Mouse (Mus musculus) neural tube, embryonic 13.5 days (tissue): ENCODE measurements around the gene Dnah6. TPM values are rescaled to one million over a fixed set of nuclear protein-coding genes. Genes with fewer than 3 reads are reported as not detected.
A peak's percentile ranks its signal among the peaks of the same experiment; 100 is the strongest.

ENCODE experiments used
- ATAC-seq: fragments of 200-750 bp; cut with Nextera tagmentation; 2 replicates; pipeline ENCODE4 v1.8.0; 2017; ENCODE audit warnings: low read depth, mild to moderate bottlenecking, moderate TSS enrichment, moderate library complexity
- H3K27ac ChIP-seq: fragments of 300-500 bp; sonication (generic); replicated peaks from 2 replicates; pipeline ENCODE4 v1.5.1; 2015; ENCODE audit warnings: moderate library complexity, mild to moderate bottlenecking, inconsistent platforms
- H3K27me3 ChIP-seq: fragments of 300-500 bp; sonication (generic); 2 replicates; pipeline ENCODE4 v1.6.1; 2015; ENCODE audit warnings: mild to moderate bottlenecking, inconsistent platforms
- H3K36me3 ChIP-seq: fragments of 300-500 bp; sonication (generic); 2 replicates; pipeline ENCODE4 v1.6.1; 2015; ENCODE audit warnings: mild to moderate bottlenecking, inconsistent platforms
- H3K4me1 ChIP-seq: fragments of 300-500 bp; sonication (generic); replicated peaks from 2 replicates; pipeline ENCODE4 v1.6.1; 2015; ENCODE audit warnings: inconsistent platforms
- H3K4me2 ChIP-seq: fragments of 300-500 bp; sonication (generic); 2 replicates; pipeline ENCODE4 v1.6.1; 2015; ENCODE audit warnings: inconsistent platforms, mild to moderate bottlenecking, moderate library complexity
- H3K4me3 ChIP-seq: fragments of 300-500 bp; sonication (generic); 2 replicates; pipeline ENCODE4 v1.5.1; 2015; ENCODE audit warnings: mild to moderate bottlenecking, inconsistent platforms
- H3K9ac ChIP-seq: fragments of 300-500 bp; sonication (generic); 2 replicates; pipeline ENCODE4 v1.6.1; 2015; ENCODE audit warnings: moderate library complexity, mild to moderate bottlenecking, inconsistent platforms
- H3K9me3 ChIP-seq: fragments of 300-500 bp; sonication (generic); 2 replicates; pipeline ENCODE4 v1.6.1; 2016; ENCODE audit warnings: inconsistent platforms
- WGBS: fragments of 180-500 bp; shearing (Covaris S2); methylation state at CpG from one replicate; pipeline ENCODE4 v1.1.7; 2015; 5-methylcytosine and 5-hydroxymethylcytosine counted together
- polyA plus RNA-seq: library from polyadenylated mRNA; unstranded; fragments of >200 nt; fragmentation: Nextera tagmentation; extraction: Ambion mirVana; gene quantifications from 2 replicates; pipeline ENCODE4 v1.2.1, GENCODE M21; 2015

Dnah6 gene
- polyA plus RNA-seq, 1 experiment from 2014 or later, result 0.08 TPM

DNA sequence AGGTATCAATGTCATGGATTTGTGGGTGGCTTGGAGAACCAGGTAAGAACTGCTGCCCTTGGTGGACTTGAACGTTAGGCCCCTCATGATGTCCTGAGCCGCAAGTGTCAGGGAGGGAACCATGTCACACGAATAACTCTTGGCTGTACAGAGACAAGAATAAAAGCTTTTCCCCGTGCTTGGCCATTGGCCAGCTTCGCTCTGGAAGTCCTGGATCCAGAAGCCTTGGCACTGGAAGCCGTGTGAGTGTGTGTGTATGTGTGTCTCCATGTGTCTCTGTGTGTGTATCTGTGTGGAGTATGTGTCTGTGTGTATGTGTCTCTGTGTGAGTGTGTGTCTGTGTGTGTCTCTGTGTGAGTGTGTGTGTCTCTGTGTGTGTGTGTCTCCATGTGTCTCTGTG is 209.6 kb downstream of the Dnah6 start:
- Histone ChIP-seq H3K9ac (no peak overlapping the region), H3K4me2 (no peak overlapping the region), H3K27me3 (no peaks in the 10 kb centered on the region), H3K27ac (no peak overlapping the region), H3K4me1 (no peaks in the 10 kb centered on the region), H3K9me3 (no peaks in the 10 kb centered on the region), H3K36me3 (no peaks in the 10 kb centered on the region), H3K4me3 (no peak overlapping the region)
- 76% methylated on average over 6 of the region's 6 CpGs for WGBS
- no peak for ATAC-seq

DNA sequence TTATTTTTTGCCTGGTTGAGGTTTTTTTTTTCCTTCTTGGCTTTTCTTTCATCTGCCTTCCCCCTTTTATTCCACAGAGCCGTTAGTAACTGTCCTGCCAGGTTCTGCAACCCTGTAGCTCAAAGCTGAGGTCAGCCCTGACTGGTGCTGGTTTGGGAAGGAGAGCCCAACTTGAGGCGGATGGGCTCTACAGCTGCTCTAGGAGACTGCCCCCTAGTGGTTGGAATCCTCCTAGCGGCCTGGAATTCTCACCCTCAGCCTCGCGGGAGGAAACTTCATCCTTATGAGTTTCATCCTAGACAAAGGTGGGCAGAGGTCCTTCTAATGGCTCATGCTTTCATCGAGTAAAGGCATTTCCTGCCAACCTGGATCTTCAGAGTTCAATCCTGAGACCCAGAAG is 211.4 kb downstream of the Dnah6 start:
- 38% methylated on average over 6 of the region's 6 CpGs for WGBS
- Histone ChIP-seq H3K4me2 (no peak overlapping the region), H3K4me1 (no peaks in the 10 kb centered on the region), H3K9ac (no peak overlapping the region), H3K36me3 (no peaks in the 10 kb centered on the region), H3K27ac (no peak overlapping the region), H3K4me3 (no peak overlapping the region), H3K9me3 (no peaks in the 10 kb centered on the region), H3K27me3 (no peaks in the 10 kb centered on the region)
- no peak for ATAC-seq

DNA sequence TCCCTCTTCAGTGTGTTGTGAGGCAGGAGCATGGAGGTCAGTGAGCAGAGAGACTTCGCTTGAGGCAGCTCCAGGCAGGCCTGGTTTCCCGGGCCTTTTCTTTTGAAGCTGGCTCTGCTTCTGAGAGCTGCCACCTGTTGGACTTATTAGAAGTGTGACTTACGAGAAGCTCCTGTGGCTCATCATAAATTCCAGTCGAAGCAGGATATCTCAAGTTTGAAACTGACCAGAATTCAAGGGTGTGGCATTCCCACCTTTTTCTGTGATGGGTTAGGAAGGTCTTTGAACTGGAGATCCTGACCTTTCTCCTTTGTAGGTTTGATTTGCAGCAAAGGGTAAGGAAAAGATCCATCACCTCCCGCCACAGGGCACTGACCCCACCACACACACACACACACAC is 217.8 kb downstream of the Dnah6 start:
- H3K27me3 ChIP-seq, result no peaks in the 10 kb centered on the region
- no peak overlapping the region for H3K4me3 ChIP-seq
- 85% methylated on average over 5 of the region's 5 CpGs for whole genome bisulfite sequencing
- no peak overlapping the region for H3K27ac ChIP-seq
- no peaks in the 10 kb centered on the region for H3K9me3 ChIP-seq
- H3K9ac ChIP-seq, result no peak overlapping the region
- no peak overlapping the region for H3K4me2 ChIP-seq
- no peaks in the 10 kb centered on the region for H3K4me1 ChIP-seq
- H3K36me3 ChIP-seq, result no peaks in the 10 kb centered on the region
- no peak for ATAC-seq

DNA sequence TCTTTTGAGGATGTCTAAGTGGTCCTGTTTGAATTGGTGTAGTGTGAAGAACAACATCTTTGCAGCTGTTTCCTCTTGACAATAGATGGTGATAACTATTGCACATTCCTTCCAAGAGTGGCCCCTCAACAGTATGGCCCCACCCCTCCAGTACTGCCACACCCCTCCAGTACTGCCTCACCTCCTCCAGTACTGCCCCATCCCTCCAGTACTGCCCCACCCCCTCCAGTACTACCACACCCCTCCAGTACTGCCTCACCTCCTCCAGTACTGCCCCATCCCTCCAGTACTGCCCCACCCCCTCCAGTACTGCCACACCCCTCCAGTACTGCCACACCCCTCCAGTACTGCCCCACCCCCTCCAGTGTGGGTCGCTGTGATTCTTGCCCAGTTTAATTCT is 219.1 kb downstream of the Dnah6 start:
- Histone ChIP-seq H3K36me3 (no peaks in the 10 kb centered on the region), H3K9ac (no peak overlapping the region), H3K27me3 (no peaks in the 10 kb centered on the region), H3K4me3 (no peak overlapping the region), H3K27ac (no peak overlapping the region), H3K9me3 (no peaks in the 10 kb centered on the region), H3K4me2 (no peak overlapping the region), H3K4me1 (no peaks in the 10 kb centered on the region)
- ATAC-seq, result no peak
- 56% methylated on average over 1 of the region's 1 CpGs for WGBS

DNA sequence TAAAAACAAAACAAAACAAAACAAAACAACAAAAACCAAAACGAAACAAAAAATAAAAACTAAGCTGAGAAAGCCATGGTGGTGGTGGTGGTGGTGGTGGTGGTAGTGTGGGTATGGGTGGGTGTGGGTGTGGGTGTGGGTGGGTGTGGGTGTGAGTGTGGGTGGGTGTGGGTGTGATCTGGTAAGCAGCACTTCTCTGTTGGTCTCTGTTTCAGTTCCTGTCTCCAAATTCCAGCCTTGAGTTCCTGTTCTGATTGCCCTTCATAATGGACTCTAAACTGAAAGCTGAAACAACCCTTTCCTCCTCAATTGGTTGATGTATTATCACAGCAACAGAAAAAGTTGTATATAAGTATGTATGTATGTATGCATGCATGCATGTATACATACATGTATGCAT is 222.6 kb downstream of the Dnah6 start:
- WGBS, result 82% methylated on average over 1 of the region's 1 CpGs
- ATAC-seq, result no peak
- no peaks in the 10 kb centered on the region for H3K4me1 ChIP-seq
- H3K36me3 ChIP-seq, result no peaks in the 10 kb centered on the region
- no peak overlapping the region for H3K27ac ChIP-seq
- no peaks in the 10 kb centered on the region for H3K9me3 ChIP-seq
- no peak overlapping the region for H3K4me2 ChIP-seq
- H3K9ac ChIP-seq, result no peak overlapping the region
- no peaks in the 10 kb centered on the region for H3K27me3 ChIP-seq
- no peak overlapping the region for H3K4me3 ChIP-seq

DNA sequence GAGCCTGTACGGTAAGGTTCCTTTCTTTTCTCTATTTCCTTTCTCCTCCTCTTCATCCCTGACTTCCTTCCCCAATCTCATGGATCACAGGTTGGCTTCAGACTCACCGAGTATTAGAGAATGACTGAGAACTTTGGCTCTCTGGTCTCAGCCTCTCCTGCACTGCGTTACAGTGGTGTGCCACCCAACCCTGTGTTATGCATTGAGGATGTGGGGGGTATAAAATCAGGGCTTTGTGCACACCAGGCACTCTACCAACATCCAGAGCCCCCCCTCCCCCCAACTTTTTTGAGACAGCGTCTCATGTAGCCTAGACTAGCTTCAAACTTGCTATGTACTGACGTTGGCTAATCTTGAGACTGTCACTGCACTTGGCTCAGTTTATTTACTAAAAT is 227.8 kb downstream of the Dnah6 start:
- Histone ChIP-seq H3K9ac (no peak overlapping the region), H3K4me1 (no peaks in the 10 kb centered on the region), H3K27me3 (no peaks in the 10 kb centered on the region), H3K27ac (no peak overlapping the region), H3K9me3 (no peaks in the 10 kb centered on the region), H3K4me2 (no peak overlapping the region), H3K36me3 (no peaks in the 10 kb centered on the region), H3K4me3 (no peak overlapping the region)
- WGBS, result 91% methylated on average over 5 of the region's 5 CpGs
- no peak for ATAC-seq

DNA sequence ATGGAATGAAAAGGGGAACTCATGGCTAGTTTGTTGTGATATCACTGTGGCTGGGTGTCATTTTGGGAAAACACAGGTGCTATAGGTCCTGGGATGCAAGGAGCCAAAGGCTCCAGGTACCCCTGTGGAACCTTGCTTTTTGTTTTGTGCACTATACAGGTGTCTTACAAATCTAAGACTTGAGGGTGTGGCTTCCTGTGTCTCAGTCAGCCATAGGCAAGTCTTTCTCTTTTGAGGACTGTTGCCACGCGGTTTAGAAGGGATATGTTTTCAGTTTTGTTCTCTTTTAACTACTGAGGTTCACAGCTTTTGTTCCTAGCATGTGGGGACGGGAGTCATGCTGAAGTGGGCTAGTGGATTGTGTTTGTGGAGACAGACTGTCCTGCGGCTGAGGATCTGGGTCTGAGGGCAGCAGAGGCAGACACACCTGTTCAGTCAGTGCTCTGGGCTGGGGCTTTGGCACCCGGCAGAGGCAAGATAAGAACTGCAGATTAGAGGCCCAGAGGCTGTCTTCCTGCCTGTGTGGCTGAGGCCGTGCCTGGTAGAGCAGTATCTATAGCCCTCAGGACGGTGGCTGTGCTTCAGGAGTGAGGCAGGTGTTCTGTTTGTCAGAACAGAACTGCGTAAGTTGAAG is 228.3 kb downstream of the Dnah6 start:
- H3K27ac ChIP-seq, result no peak overlapping the region
- 86% methylated on average over 8 of the region's 8 CpGs for WGBS

DNA sequence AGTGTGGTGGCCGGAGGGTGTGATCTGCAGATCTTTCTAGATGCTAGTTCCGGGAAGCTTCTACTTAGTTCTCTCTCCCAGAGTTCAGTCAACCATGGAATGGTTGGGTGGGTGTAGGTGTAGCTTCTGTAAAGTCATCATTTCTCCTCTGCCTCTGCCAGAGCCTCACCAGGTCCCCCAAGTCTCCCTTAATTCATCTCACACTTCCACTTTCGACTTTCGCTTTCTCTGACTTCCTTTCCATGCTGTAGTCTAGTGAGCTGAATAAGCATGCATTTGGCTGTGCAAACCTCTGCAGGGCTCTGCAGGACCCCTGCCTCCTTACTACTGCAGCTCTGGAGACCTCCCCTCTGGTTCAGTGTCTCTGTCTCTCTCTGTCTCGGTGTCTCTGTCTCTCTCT is 231.2 kb downstream of the Dnah6 start:
- ATAC-seq, result no peak
- H3K27ac ChIP-seq, result no peak overlapping the region
- H3K36me3 ChIP-seq, result no peaks in the 10 kb centered on the region
- H3K4me3 ChIP-seq, result no peak overlapping the region
- WGBS, result 86% methylated on average over 5 of the region's 5 CpGs
- H3K9me3 ChIP-seq, result no peaks in the 10 kb centered on the region
- no peak overlapping the region for H3K4me2 ChIP-seq
- H3K9ac ChIP-seq, result no peak overlapping the region
- H3K4me1 ChIP-seq, result no peaks in the 10 kb centered on the region
- no peaks in the 10 kb centered on the region for H3K27me3 ChIP-seq

More for the DNA sequence above, 228.3 kb downstream of the Dnah6 start:
- Histone ChIP-seq H3K4me2 (no peak overlapping the region), H3K36me3 (no peaks in the 10 kb centered on the region), H3K4me3 (no peak overlapping the region), H3K9ac (no peak overlapping the region), H3K4me1 (no peaks in the 10 kb centered on the region), H3K27me3 (no peaks in the 10 kb centered on the region), H3K9me3 (no peaks in the 10 kb centered on the region)
- no peak for ATAC-seq

DNA sequence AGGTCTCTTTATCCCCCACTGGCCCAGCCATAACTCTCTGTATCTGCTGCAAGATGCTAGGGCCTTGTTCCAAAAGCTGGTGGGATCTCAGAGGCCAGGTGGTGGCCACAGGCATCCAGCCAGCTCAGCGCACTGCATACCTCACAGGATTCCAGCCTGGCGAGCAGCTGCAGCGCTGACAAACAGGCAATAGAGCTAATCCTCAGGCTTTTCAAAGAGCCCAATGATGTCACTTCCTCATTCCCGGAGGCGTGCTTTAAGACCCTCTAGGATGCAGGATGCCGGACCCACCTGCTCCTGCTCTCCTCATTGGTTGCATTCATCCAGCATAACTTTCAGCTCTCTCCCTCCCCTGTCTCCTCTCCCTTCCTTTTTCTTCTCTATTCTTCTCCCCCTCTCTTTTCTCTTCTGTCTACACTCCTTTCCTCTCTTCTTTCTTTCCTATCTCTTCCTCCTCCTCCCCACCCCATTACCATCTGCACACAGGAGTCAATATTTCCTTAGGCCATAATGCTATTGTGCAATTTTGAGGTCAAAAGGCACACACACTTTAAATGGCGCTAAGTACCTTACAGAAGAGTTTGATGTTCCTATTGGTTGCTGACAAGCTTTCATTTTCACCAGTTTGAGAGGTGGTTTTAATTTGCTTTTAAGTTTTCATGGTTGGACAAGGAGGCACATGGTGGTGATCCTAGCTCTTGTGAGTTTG is 232.3 kb downstream of the Dnah6 start:
- Histone ChIP-seq H3K9me3 (no peaks in the 10 kb centered on the region), H3K9ac (no peak overlapping the region), H3K27me3 (no peaks in the 10 kb centered on the region), H3K4me3 (no peak overlapping the region), H3K36me3 (no peaks in the 10 kb centered on the region), H3K27ac (no peak overlapping the region), H3K4me2 (no peak overlapping the region), H3K4me1 (no peaks in the 10 kb centered on the region)
- WGBS, result 43% methylated on average over 7 of the region's 7 CpGs
- ATAC-seq, result 0 out of 2 replicates have a peak, but pooled peaks have one; percentile 50

DNA sequence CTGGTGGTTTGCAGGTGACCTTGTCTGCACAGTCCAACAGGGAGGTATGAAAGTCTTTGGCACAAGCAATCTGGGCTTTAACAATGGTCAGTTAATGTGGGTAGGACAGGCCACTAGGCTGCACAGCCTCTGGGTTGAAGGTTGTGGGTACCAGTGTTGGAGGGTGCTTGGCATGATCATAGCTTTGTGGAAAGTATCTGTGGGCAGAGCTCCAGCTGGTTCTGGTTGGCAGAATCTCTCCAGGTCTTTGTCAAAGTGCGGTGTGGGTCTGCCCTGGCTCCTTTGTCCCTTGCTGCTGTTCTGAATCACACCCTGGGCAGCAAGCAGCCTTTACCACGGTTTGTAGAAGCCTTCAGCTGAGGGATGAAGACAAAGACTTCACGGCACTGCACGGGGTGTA is 238.9 kb downstream of the Dnah6 start:
- Histone ChIP-seq H3K36me3 (no peaks in the 10 kb centered on the region), H3K9ac (no peak overlapping the region), H3K4me3 (no peak overlapping the region), H3K27ac (no peak overlapping the region), H3K4me2 (no peak overlapping the region), H3K9me3 (no peaks in the 10 kb centered on the region), H3K4me1 (no peaks in the 10 kb centered on the region), H3K27me3 (no peaks in the 10 kb centered on the region)
- ATAC-seq, result no peak
- 71% methylated on average over 4 of the region's 4 CpGs for WGBS

DNA sequence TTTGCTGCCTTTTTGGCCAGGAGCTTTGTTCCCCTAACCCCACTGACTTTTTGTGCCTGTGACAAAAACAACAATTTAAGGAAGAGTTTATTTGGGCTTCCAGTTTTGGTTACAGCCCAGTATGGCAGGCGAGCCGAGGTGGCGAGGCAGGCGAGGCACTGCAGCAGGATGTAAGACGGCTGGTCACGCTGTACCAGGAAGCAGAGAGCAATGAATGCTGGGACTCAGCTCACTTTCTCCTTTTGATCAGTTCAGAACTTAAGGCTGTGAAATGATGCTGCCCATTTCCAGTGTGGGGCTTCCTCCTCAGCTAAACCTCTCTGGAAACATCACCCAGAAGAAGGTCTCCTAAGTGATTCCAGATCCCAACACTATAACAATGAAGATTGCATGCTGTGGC is 239.6 kb downstream of the Dnah6 start:
- H3K4me1 ChIP-seq, result no peaks in the 10 kb centered on the region
- no peak overlapping the region for H3K4me2 ChIP-seq
- H3K9me3 ChIP-seq, result no peaks in the 10 kb centered on the region
- no peak overlapping the region for H3K4me3 ChIP-seq
- H3K27me3 ChIP-seq, result no peaks in the 10 kb centered on the region
- no peak for ATAC-seq
- H3K9ac ChIP-seq, result no peak overlapping the region
- H3K27ac ChIP-seq, result no peak overlapping the region
- 72% methylated on average over 6 of the region's 6 CpGs for WGBS
- no peaks in the 10 kb centered on the region for H3K36me3 ChIP-seq

DNA sequence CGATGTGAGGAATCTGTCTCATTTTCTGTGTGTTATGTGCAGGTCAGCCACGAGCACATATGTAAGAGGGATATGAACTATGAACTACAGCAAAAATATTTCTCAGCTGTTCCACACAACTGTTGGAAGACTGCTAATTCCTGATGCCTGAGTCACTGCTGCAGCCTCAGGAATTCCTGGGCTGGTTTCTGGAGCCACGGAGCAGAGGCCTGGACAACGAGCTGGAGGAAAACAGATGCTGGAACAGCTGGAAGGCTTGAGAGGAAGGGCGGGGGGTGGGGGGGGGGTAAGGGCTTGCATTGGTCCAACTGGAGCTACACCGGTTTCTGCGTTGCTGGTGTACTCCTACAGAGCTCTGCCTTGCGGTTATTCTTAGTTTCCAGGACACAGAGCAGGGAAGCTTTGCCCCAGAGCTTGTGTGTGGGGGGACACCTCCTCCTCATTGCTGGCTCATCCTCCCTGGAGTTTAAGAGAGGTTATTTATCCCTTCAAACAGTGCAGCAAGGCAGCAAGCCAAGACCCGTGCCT is 240.3 kb downstream of the Dnah6 start:
- H3K4me3 ChIP-seq, result no peak overlapping the region
- no peak for ATAC-seq
- H3K36me3 ChIP-seq, result no peaks in the 10 kb centered on the region
- no peaks in the 10 kb centered on the region for H3K9me3 ChIP-seq
- no peak overlapping the region for H3K4me2 ChIP-seq
- H3K27me3 ChIP-seq, result no peaks in the 10 kb centered on the region
- no peak overlapping the region for H3K9ac ChIP-seq
- WGBS, result 54% methylated on average over 9 of the region's 9 CpGs
- H3K27ac ChIP-seq, result no peak overlapping the region
- no peaks in the 10 kb centered on the region for H3K4me1 ChIP-seq

DNA sequence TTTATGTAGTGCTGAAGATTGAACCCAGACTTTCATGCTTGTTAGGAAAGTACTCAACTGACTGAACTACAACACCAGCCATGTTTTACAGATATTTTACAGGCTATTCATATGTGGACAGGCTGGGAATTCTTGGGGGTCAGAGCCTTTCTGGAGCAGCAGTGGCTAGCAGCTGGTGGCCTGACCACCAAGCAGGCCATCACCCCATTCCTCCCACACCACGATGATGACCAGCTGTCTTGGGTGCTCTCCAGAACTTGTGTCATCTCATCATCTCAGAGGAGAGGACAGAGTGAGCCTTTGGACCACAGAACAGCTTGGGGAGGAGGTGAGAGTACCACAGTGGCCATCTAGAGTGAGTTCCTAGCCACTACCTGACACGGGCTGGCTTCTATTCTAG is 244.6 kb downstream of the Dnah6 start:
- no peak overlapping the region for H3K4me3 ChIP-seq
- H3K9me3 ChIP-seq, result no peaks in the 10 kb centered on the region
- no peak for ATAC-seq
- H3K9ac ChIP-seq, result no peak overlapping the region
- H3K27me3 ChIP-seq, result no peaks in the 10 kb centered on the region
- no peak overlapping the region for H3K4me2 ChIP-seq
- no peak overlapping the region for H3K27ac ChIP-seq
- no peaks in the 10 kb centered on the region for H3K36me3 ChIP-seq
- 88% methylated on average over 2 of the region's 2 CpGs for WGBS
- no peaks in the 10 kb centered on the region for H3K4me1 ChIP-seq
